Mouse (Mus musculus) midbrain, embryonic 14.5 days (tissue): ENCODE results near the gene Abhd4. TPM values are rescaled to one million over a fixed set of nuclear protein-coding genes. Genes with fewer than 3 reads are reported as not detected.

Experiments
- ATAC-seq: fragments of 200-750 bp; cut with Nextera tagmentation; 2 replicates; pipeline ENCODE4 v1.8.0; 2017; ENCODE audit warnings: moderate number of reproducible peaks, moderate library complexity; ENCODE audit not compliant: low FRiP score, low TSS enrichment
- DNase-seq: peaks from one replicate; pipeline ENCODE4 v3.0.0-alpha.2; 2015
- H3K27ac ChIP-seq: fragments of 300-500 bp; sonication (generic); replicated peaks from 2 replicates; pipeline ENCODE4 v1.5.1; 2014; ENCODE audit warnings: mild to moderate bottlenecking, low read depth, low read length, moderate library complexity
- H3K27me3 ChIP-seq: fragments of 300-500 bp; sonication (generic); 2 replicates; pipeline ENCODE4 v1.6.1; 2014; ENCODE audit warnings: low read length, control low read depth, mixed read lengths; ENCODE audit not compliant: control insufficient read depth, insufficient read depth
- H3K36me3 ChIP-seq: fragments of 300-500 bp; sonication (generic); 2 replicates; pipeline ENCODE4 v1.6.1; 2014; ENCODE audit warnings: low read length, control low read depth; ENCODE audit not compliant: control insufficient read depth, insufficient read depth
- H3K4me1 ChIP-seq: fragments of 300-500 bp; sonication (generic); 2 replicates; pipeline ENCODE4 v1.6.1; 2014; ENCODE audit warnings: mild to moderate bottlenecking, antibody characterized with exemption, low read length, control low read depth; ENCODE audit not compliant: control insufficient read depth, insufficient read depth
- H3K4me2 ChIP-seq: fragments of 300-500 bp; sonication (generic); 2 replicates; pipeline ENCODE4 v1.6.1; 2014; ENCODE audit warnings: mild to moderate bottlenecking, low read length, moderate library complexity
- H3K4me3 ChIP-seq: fragments of 300-500 bp; sonication (generic); replicated peaks from 2 replicates; pipeline ENCODE4 v1.5.1; 2014; ENCODE audit warnings: low read depth, low read length
- H3K9ac ChIP-seq: fragments of 300-500 bp; sonication (generic); replicated peaks from 2 replicates; pipeline ENCODE4 v1.6.1; 2014; ENCODE audit warnings: mild to moderate bottlenecking, low read length, moderate library complexity
- H3K9me3 ChIP-seq: fragments of 300-500 bp; sonication (generic); 2 replicates; pipeline ENCODE4 v1.6.1; 2016; ENCODE audit warnings: low read length, control low read depth, mixed read lengths; ENCODE audit not compliant: control insufficient read depth
- WGBS: fragments of 180-500 bp; shearing (Covaris S2); extraction: QIAGEN DNeasy Blood & Tissue Kit; methylation state at CpG from one replicate; pipeline ENCODE4 v1.1.7; 2014; 5-methylcytosine and 5-hydroxymethylcytosine counted together
- polyA plus RNA-seq: library from polyadenylated mRNA; unstranded; fragments of >200 nt; fragmentation: Nextera tagmentation; extraction: Ambion mirVana; gene quantifications from 2 replicates; pipeline ENCODE4 v1.2.1, GENCODE M21; 2014

The Abhd4 gene
- 46.6 and 48.0 TPM in 2 replicates for polyA plus RNA-seq

DNA sequence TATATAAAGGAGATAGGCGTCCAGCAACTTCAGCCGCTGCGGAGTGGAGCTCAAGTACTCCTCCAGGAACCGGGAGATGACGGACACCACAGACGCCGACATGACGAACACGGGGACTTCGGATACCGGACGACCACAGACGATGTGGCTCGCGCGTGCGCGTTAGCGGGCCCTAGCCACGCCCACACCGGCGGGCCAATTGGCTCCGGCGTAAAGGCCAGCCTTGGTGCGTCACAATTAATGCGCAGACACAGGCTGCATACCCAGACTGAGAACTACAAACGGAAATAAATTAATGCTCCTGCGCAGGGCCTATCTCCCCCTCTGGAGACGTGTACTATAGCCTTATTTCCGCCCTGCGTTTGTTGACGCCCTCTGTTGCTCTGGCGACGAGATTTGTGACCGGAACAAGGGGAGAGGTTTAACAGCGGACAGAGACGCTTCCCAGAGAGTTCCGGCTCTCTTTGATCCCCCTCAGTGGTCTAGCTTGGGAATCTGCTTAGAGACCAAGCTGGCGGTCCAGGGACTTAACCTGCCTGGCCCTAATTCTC, at the start of gene Abhd4, which contains the start of gene Dad1:
TSS of gene Abhd4 (plus strand) at position 448 of the 551 bp plus-strand sequence.
TSS of gene Dad1 (minus strand) at position 364 of the 551 bp plus-strand sequence.
- Histone ChIP-seq H3K4me2 (peak within 1 kb of the TSS; percentile 70), H3K9me3 (no peaks in the 10 kb centered on the region), H3K4me1 (peaks cover 28% of the 10 kb centered on the region), H3K9ac (peak within 1 kb of the TSS; percentile 68), H3K4me3 (peak within 1 kb of the TSS; percentile 70), H3K27me3 (no peaks in the 10 kb centered on the region), H3K36me3 (peaks cover 3% of the 10 kb centered on the region; the same call in 1 of the 2 replicates), H3K27ac (peak within 1 kb of the TSS; percentile 73)
- ATAC-seq: peak; percentile 100
- DNase-seq: peak; percentile 99
- WGBS: under 1% methylated on average over 39 of the region's 39 CpGs

DNA sequence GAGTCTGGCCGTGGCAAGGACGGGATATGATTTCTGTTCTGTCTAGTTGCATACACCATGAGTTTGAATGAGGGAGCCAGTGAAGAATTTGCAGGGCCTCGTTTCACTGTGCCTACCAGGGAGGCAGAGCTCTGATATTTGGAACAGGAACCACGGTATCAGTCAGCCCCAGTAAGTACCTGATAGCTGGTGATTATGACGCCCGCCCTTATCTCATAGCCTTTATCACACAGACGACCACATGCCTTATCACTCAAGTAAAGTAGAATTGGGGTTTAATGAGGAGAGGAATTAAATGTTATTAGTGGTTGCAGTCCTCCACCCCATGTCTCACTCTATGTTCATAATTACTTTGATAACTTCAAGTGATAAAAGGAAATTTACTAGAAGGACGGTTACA, 49.7 kb upstream of the Abhd4 start:
- no peak for DNase-seq
- Histone ChIP-seq H3K9me3 (no peaks in the 10 kb centered on the region), H3K4me2 (no peak overlapping the region), H3K36me3 (no peaks in the 10 kb centered on the region), H3K9ac (no peak overlapping the region), H3K4me1 (0 out of 2 replicates have a peak, but pooled peaks cover 8% of the 10 kb centered on the region), H3K27me3 (no peaks in the 10 kb centered on the region), H3K4me3 (no peak overlapping the region), H3K27ac (no peak overlapping the region)
- ATAC-seq: no peak
- 82% methylated on average over 8 of the region's 8 CpGs for WGBS

DNA sequence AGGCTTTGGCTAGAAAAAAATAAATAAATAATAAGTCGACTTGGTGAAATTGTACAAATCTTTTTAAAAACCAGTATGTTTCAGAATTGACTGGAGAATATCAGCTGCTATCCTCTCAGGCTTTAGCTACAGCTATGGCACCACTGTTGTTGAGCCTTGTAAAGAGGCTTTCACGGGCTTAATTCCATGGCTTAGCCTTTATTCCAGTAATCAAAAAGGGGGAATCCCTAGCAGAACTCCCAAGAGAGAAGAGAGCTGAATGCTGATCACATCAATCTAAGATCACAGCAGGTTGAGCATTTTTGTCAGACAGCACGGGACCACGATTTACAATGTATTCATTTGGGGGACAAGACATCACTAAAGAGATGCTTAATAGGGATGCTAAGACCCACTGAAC, 49.2 kb upstream of the Abhd4 start:
- peak; percentile 64 for DNase-seq
- WGBS: 26% methylated on average over 4 of the region's 4 CpGs

DNA sequence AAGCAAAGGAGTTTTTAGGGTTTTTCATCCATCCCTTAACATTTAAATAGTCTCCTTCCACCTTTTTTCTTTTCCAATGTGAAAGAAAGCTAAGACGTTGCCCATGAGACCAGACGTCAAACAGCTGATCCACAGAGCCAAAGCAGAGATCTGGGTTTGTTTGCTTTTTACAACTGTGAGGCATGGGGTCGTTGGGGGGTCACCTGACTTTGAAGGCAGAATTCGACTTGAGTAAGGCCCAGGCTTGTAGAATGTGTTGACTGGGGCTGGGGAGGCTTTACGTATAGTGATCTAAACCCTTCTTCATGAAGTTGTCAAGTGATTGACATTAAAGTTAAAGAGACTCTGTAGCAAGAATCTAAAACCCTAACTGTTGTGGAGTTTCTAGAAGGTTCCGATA, 48.1 kb upstream of the Abhd4 start:
- ATAC-seq: no peak
- no peak overlapping the region for H3K4me2 ChIP-seq
- no peaks in the 10 kb centered on the region for H3K36me3 ChIP-seq
- no peak overlapping the region for H3K9ac ChIP-seq
- no peaks in the 10 kb centered on the region for H3K9me3 ChIP-seq
- H3K27ac ChIP-seq: no peak overlapping the region
- 0 out of 2 replicates have a peak, but pooled peaks cover 8% of the 10 kb centered on the region for H3K4me1 ChIP-seq
- 63% methylated on average over 6 of the region's 6 CpGs for WGBS
- H3K4me3 ChIP-seq: no peak overlapping the region
- no peak for DNase-seq
- no peaks in the 10 kb centered on the region for H3K27me3 ChIP-seq

More for the DNA sequence above, 49.2 kb upstream of the Abhd4 start:
- no peaks in the 10 kb centered on the region for H3K36me3 ChIP-seq
- no peak overlapping the region for H3K4me2 ChIP-seq
- H3K4me1 ChIP-seq: 0 out of 2 replicates have a peak, but pooled peaks cover 8% of the 10 kb centered on the region
- H3K4me3 ChIP-seq: no peak overlapping the region
- no peaks in the 10 kb centered on the region for H3K9me3 ChIP-seq
- 0 out of 2 replicates have a peak overlapping the region, but pooled peaks have one; percentile 26 for H3K27ac ChIP-seq
- H3K27me3 ChIP-seq: no peaks in the 10 kb centered on the region
- no peak for ATAC-seq
- H3K9ac ChIP-seq: no peak overlapping the region

DNA sequence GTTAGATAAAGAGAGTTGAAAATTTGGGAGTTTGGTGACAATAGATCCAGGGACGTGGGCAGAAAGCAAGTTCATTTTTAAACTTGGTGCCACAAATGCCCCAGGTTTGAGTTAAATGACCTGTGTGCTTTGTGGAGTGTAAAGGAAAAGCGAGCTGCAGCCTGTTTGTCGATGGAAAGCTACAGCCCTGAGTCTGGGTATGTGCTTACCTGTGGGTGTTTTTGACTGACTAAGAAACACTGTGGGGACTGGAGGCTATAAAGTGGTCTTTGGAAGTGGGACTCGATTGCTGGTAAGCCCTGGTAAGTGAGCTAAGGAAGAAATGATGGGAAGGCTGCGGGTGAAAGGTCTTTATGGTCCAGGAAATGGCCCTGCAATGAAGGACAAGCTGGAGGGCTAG, 47.7 kb upstream of the Abhd4 start:
- DNase-seq: no peak
- no peak overlapping the region for H3K9ac ChIP-seq
- 92% methylated on average over 5 of the region's 5 CpGs for WGBS
- H3K4me1 ChIP-seq: 0 out of 2 replicates have a peak, but pooled peaks cover 8% of the 10 kb centered on the region
- H3K9me3 ChIP-seq: no peaks in the 10 kb centered on the region
- H3K27me3 ChIP-seq: no peaks in the 10 kb centered on the region
- H3K36me3 ChIP-seq: no peaks in the 10 kb centered on the region
- ATAC-seq: no peak
- H3K4me2 ChIP-seq: no peak overlapping the region
- no peak overlapping the region for H3K4me3 ChIP-seq
- no peak overlapping the region for H3K27ac ChIP-seq

DNA sequence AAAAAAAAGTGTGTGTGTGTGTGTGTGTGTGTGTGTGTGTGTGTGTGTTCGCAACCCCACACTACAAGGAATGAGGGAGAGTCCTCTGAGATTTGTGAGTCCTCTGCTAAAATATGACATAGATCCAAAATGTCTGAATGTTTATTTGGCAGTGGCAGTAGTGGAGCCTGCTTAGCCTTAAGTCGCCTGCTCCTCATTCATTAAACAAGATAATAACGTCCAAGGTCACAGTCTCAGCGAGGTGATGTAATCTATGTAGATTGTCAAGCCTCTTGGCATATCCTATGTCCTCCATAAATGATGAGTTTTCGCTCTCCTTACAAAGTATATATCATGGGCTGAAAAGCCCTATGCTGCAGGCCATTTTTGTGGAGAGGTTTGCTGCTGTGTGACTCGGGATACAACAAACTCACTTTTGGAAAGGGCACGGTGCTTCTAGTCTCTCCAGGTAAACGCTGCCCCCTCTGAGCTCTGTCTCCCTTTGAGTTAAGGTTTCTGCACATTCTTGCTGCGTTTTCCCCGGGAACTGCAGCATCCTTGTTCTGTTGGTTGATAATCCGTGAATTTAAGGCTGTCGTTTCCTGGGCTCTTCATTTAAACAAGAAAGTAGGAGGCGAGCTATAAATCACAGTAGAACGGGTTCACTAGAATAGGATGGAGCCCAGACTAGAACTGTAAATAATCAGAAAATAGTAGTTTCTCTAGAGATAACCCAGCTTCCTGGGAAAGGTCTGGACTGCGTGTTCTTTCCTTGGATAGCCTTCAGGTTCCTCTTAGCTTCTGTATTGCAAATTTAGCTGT, 47.0 kb upstream of the Abhd4 start:
- 78% methylated on average over 15 of the region's 15 CpGs for WGBS
- no peaks in the 10 kb centered on the region for H3K27me3 ChIP-seq

DNA sequence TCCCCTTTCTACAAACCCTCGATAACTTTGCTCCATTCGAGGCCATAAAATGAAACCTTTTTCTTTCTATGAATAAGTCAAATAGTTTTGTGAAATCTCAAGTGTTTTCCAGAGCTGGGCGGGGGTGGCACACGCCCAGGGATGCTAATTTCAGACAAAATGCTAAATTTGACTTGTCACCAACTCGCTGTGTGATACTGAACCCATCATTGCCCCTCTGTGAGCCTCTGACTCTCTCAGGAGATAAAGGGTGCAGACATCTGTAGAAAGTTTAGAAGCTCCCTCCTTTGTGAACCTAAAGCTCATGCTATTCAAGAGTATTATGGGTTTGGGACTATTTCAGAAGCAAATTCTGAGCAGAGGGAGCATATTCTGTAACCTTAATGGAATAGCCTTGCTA, 46.1 kb upstream of the Abhd4 start:
- 88% methylated on average over 5 of the region's 5 CpGs for WGBS
- Histone ChIP-seq H3K4me2 (no peak overlapping the region), H3K36me3 (no peaks in the 10 kb centered on the region), H3K4me1 (0 out of 2 replicates have a peak, but pooled peaks cover 8% of the 10 kb centered on the region), H3K9me3 (no peaks in the 10 kb centered on the region), H3K9ac (no peak overlapping the region), H3K27me3 (no peaks in the 10 kb centered on the region), H3K27ac (no peak overlapping the region), H3K4me3 (no peak overlapping the region)
- ATAC-seq: no peak
- no peak for DNase-seq

More for the DNA sequence above, 47.0 kb upstream of the Abhd4 start:
- H3K36me3 ChIP-seq: no peaks in the 10 kb centered on the region
- H3K4me1 ChIP-seq: 0 out of 2 replicates have a peak, but pooled peaks cover 8% of the 10 kb centered on the region
- no peak for ATAC-seq
- H3K9ac ChIP-seq: no peak overlapping the region
- no peak overlapping the region for H3K4me2 ChIP-seq
- no peak overlapping the region for H3K4me3 ChIP-seq
- no peak for DNase-seq
- no peak overlapping the region for H3K27ac ChIP-seq
- no peaks in the 10 kb centered on the region for H3K9me3 ChIP-seq

DNA sequence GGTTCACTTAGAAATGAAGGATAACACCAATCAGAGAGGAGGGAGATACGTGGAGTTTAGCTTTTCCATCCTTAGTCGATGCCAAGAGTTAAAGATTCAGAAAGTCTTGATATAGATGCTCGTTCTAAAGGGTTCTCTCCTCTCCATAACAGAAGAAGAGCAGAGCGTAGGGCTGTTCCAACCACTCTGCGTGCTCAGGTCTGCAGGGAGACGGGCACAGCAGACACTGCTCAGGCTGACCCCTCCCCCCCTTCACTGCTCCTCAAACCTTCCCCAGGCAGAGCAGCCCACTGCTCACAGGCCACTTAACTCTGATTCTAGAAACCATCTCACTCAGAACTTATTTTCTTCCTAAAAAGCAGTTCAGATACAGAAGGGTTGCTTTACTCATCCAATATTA, 45.2 kb upstream of the Abhd4 start:
- 60% methylated on average over 6 of the region's 6 CpGs for WGBS
- no peak overlapping the region for H3K27ac ChIP-seq
- ATAC-seq: no peak

More for the DNA sequence above, 45.2 kb upstream of the Abhd4 start:
- H3K36me3 ChIP-seq: no peaks in the 10 kb centered on the region
- H3K4me2 ChIP-seq: no peak overlapping the region
- H3K4me1 ChIP-seq: 0 out of 2 replicates have a peak, but pooled peaks cover 8% of the 10 kb centered on the region
- H3K9ac ChIP-seq: no peak overlapping the region
- H3K9me3 ChIP-seq: no peaks in the 10 kb centered on the region
- no peaks in the 10 kb centered on the region for H3K27me3 ChIP-seq
- H3K4me3 ChIP-seq: no peak overlapping the region
- DNase-seq: no peak
